In the genomic region with DNA sequence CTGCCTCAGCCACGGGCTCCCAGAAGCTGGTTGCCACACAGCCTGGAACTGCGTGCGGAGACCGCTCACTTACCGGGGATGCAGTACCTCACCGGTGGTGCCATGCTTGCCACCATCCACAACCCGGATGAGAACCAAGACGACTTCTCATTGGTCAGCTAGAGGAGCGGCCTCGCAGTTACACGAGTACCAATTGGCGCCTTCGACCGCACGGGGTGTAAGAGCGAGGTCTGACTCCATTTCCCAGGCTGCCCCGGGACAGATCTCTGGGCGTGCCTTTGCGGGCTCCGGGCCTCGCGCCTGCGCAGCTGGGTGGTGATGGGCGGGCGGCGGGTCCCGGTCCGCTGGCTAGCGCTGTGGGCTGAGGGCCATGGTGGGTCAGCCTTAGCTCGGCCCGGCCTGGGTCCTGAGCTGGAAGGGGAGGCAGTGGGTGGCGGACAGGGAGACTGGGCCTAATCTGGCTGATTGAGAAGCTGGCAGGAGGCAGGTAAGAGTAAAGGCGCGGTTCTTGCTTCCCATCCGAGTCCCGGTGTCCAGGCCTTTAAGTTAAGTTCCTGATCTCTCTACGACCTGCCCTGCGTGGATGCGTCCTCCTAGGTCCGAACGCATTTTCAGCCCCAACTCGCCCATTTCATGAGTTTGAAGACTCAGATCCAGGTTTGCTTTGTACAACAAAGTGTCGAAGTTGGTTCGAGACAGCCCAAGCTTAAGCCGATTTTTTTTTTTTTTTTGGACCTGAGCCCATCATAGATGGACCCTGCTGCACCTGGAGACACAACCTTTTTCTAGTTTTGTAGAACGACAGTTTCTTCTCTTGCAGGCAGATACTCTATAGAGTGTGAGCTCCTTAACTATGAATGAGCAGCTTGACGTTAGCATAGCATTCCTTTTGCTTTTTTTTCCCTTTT, we compare ENCODE assay signal across 8 mouse cellular contexts. TPM values are rescaled to one million over a fixed set of nuclear protein-coding genes. Genes with fewer than 3 reads are reported as not detected.
DNase-seq lines count a peak whose midpoint lies in the region; ATAC-seq and TF ChIP-seq lines count a peak whose summit lies in the region.

Gene Exosc1, minus strand, starts transcription at position 245 of the 908 bp plus-strand sequence.
Gene Zdhhc16, plus strand, starts transcription at position 302 of the 908 bp plus-strand sequence.

- peak; percentile 90 for TF ChIP-seq POLR2A in testis, adult 2 months (IDR thresholded peaks at IDR 0.05; ENCODE audit: control insufficient read depth, low read depth, low read length)

- peak within 1 kb of the TSS; percentile 92 for H3K4me2 ChIP-seq in forebrain, embryonic 12.5 days
- H3K4me2 ChIP-seq in heart, postnatal 0 days (ENCODE audit: low read depth, low read length): peak within 1 kb of the TSS; percentile 97
- H3K4me2 ChIP-seq in liver, embryonic 16.5 days (ENCODE audit: low read depth, low read length): peak within 1 kb of the TSS; percentile 93
- peak within 1 kb of the TSS; percentile 94 for H3K4me2 ChIP-seq in neural tube, embryonic 13.5 days

- peak within 1 kb of the TSS; percentile 5 for H3K27ac ChIP-seq in forebrain, embryonic 12.5 days
- H3K27ac ChIP-seq in heart, postnatal 0 days (ENCODE audit: low read depth): peak within 1 kb of the TSS; percentile 36
- peak within 1 kb of the TSS; percentile 66 for H3K27ac ChIP-seq in liver, embryonic 16.5 days (ENCODE audit: low read length)
- H3K27ac ChIP-seq in neural tube, embryonic 13.5 days (replicated peaks): peak within 1 kb of the TSS; percentile 74
- peak within 1 kb of the TSS; percentile 69 for H3K27ac ChIP-seq in testis, adult 2 months (ENCODE audit: control insufficient read depth, insufficient read depth, low read depth, low read length)

- H3K9me3 ChIP-seq in E14TG2a.4 (ENCODE audit: low read length): no peaks in the 10 kb centered on the region
- H3K9me3 ChIP-seq in forebrain, embryonic 12.5 days: no peaks in the 10 kb centered on the region
- H3K9me3 ChIP-seq in heart, postnatal 0 days (replicated peaks; ENCODE audit: control insufficient read depth, low read length): no peaks in the 10 kb centered on the region
- no peaks in the 10 kb centered on the region for H3K9me3 ChIP-seq in liver, embryonic 16.5 days (replicated peaks; ENCODE audit: control insufficient read depth, low read length)
- H3K9me3 ChIP-seq in neural tube, embryonic 13.5 days: no peaks in the 10 kb centered on the region

- peak; percentile 100 for ATAC-seq in forebrain, embryonic 12.5 days (ENCODE audit: low FRiP score)
- ATAC-seq in heart, postnatal 0 days (ENCODE audit: insufficient read depth, low read depth): peak; percentile 100
- ATAC-seq in liver, embryonic 16.5 days (ENCODE audit: low read depth): peak; percentile 100
- ATAC-seq in neural tube, embryonic 13.5 days (ENCODE audit: low read depth): peak; percentile 100

- no peaks in the 10 kb centered on the region for H3K27me3 ChIP-seq in E14TG2a.4 (ENCODE audit: insufficient read depth, low read length)
- no peaks in the 10 kb centered on the region for H3K27me3 ChIP-seq in forebrain, embryonic 12.5 days
- no peaks in the 10 kb centered on the region for H3K27me3 ChIP-seq in heart, postnatal 0 days (ENCODE audit: control insufficient read depth, insufficient read depth, low read length)
- H3K27me3 ChIP-seq in liver, embryonic 16.5 days (ENCODE audit: control insufficient read depth, insufficient read depth, low read depth, low read length): no peaks in the 10 kb centered on the region
- no peaks in the 10 kb centered on the region for H3K27me3 ChIP-seq in neural tube, embryonic 13.5 days
- H3K27me3 ChIP-seq in testis, adult 2 months (ENCODE audit: control insufficient read depth, insufficient read depth, low read length): no peaks in the 10 kb centered on the region

- TF ChIP-seq CTCF in E14TG2a.4 (conservative IDR thresholded peaks at IDR 0.05; ENCODE audit: low read length): no peak
- no peak for TF ChIP-seq CTCF in heart, postnatal 0 days (IDR thresholded peaks at IDR 0.05; ENCODE audit: low read depth)
- no peak for TF ChIP-seq CTCF in testis, adult 2 months (IDR thresholded peaks at IDR 0.05; ENCODE audit: control insufficient read depth, insufficient read depth, insufficient replicate concordance, low read depth, low read length)

- H3K9ac ChIP-seq in forebrain, embryonic 12.5 days: peak within 1 kb of the TSS; percentile 72
- peak within 1 kb of the TSS; percentile 54 for H3K9ac ChIP-seq in heart, postnatal 0 days (replicated peaks; ENCODE audit: low read depth, low read length)
- peak within 1 kb of the TSS; percentile 85 for H3K9ac ChIP-seq in liver, embryonic 16.5 days (ENCODE audit: low read depth, low read length)
- H3K9ac ChIP-seq in neural tube, embryonic 13.5 days: peak within 1 kb of the TSS; percentile 89

- peak; percentile 98 for DNase-seq in c-Kit-positive CD71-positive TER-119-positive erythroid progenitor cells, embryonic 14.5 days (ENCODE audit: low spot score)
- peak; percentile 98 for DNase-seq in heart, postnatal 0 days (ENCODE audit: low spot score)
- DNase-seq in kidney, postnatal 4 days: peak; percentile 98 to 99

- peaks cover 41% of the 10 kb centered on the region for H3K4me1 ChIP-seq in E14TG2a.4 (replicated peaks; ENCODE audit: low read depth, low read length)
- peaks cover 19% of the 10 kb centered on the region for H3K4me1 ChIP-seq in forebrain, embryonic 12.5 days
- H3K4me1 ChIP-seq in heart, postnatal 0 days (ENCODE audit: control insufficient read depth, insufficient read depth): peaks cover 15% of the 10 kb centered on the region
- peaks cover 18% of the 10 kb centered on the region for H3K4me1 ChIP-seq in liver, embryonic 16.5 days (ENCODE audit: control insufficient read depth, low read depth, low read length)
- peaks cover 25% of the 10 kb centered on the region for H3K4me1 ChIP-seq in neural tube, embryonic 13.5 days (replicated peaks)
- no peaks in the 10 kb centered on the region; the same call in 1 of the 2 replicates for H3K4me1 ChIP-seq in testis, adult 2 months (ENCODE audit: control insufficient read depth, insufficient read depth, low read length)

- WGBS in forebrain, embryonic 12.5 days: under 1% methylated on average over 47 of the region's 47 CpGs
- under 1% methylated on average over 47 of the region's 47 CpGs for WGBS in heart, postnatal 0 days
- under 1% methylated on average over 47 of the region's 47 CpGs for WGBS in liver, embryonic 16.5 days (ENCODE audit: insufficient replicate concordance)
- 1% methylated on average over 47 of the region's 47 CpGs for WGBS in neural tube, embryonic 13.5 days

- H3K36me3 ChIP-seq in E14TG2a.4 (ENCODE audit: insufficient read depth, low read length): peaks cover 62% of the 10 kb centered on the region
- peaks cover 34% of the 10 kb centered on the region for H3K36me3 ChIP-seq in forebrain, embryonic 12.5 days (replicated peaks)
- peaks cover 31% of the 10 kb centered on the region for H3K36me3 ChIP-seq in heart, postnatal 0 days (replicated peaks; ENCODE audit: control insufficient read depth, insufficient read depth, low read length)
- peaks cover 10% of the 10 kb centered on the region for H3K36me3 ChIP-seq in liver, embryonic 16.5 days (ENCODE audit: control insufficient read depth, insufficient read depth)
- H3K36me3 ChIP-seq in neural tube, embryonic 13.5 days: peaks cover 33% of the 10 kb centered on the region
- no peaks in the 10 kb centered on the region for H3K36me3 ChIP-seq in testis, adult 2 months (ENCODE audit: control insufficient read depth, insufficient read depth, low read length)

- peak within 1 kb of the TSS; percentile 100 for H3K4me3 ChIP-seq in E14TG2a.4 (replicated peaks; ENCODE audit: low read length)
- H3K4me3 ChIP-seq in forebrain, embryonic 12.5 days (replicated peaks): peak within 1 kb of the TSS; percentile 80
- H3K4me3 ChIP-seq in heart, postnatal 0 days (ENCODE audit: low read depth, low read length): peak within 1 kb of the TSS; percentile 66
- peak within 1 kb of the TSS; percentile 82 for H3K4me3 ChIP-seq in liver, embryonic 16.5 days (ENCODE audit: low read depth, low read length)
- H3K4me3 ChIP-seq in neural tube, embryonic 13.5 days: peak within 1 kb of the TSS; percentile 96
- peak within 1 kb of the TSS; percentile 89 for H3K4me3 ChIP-seq in testis, adult 2 months (ENCODE audit: control insufficient read depth, low read depth, low read length)

- TF ChIP-seq EP300 in heart, postnatal 0 days (IDR thresholded peaks at IDR 0.05; ENCODE audit: low read depth): no peak

RNA-seq across cellular contexts. Expression of gene Exosc1, which starts in this region (rescaled TPM):
- polyA plus RNA-seq in forebrain, embryonic 12.5 days (2016; fragmentation: Nextera tagmentation; extraction: Ambion mirVana): 77.7 and 83.2 TPM in 2 replicates
- 1.7 and 14.9 TPM in 2 replicates for total RNA-seq in heart, postnatal 0 days (2014; rRNA removed; ENCODE audit: low replicate concordance)
- polyA plus RNA-seq in heart, postnatal 0 days (2015; fragmentation: Nextera tagmentation; extraction: Ambion mirVana): 32.1 and 32.6 TPM in 2 replicates
- 25.4 and 27.3 TPM in 2 replicates for polyA plus RNA-seq in liver, embryonic 16.5 days (2015; fragmentation: Nextera tagmentation; extraction: Ambion mirVana)
- polyA plus RNA-seq in neural tube, embryonic 13.5 days (2015; fragmentation: Nextera tagmentation; extraction: Ambion mirVana): 64.4 and 69.4 TPM in 2 replicates
- 27.5 and 28.5 TPM in 2 replicates for polyA plus RNA-seq in testis, adult 2 months (2012; rRNA removed)

RNA-seq across cellular contexts. Expression of gene Zdhhc16, which starts in this region (rescaled TPM):
- 79.5 and 82.5 TPM in 2 replicates for polyA plus RNA-seq in forebrain, embryonic 12.5 days (2016; fragmentation: Nextera tagmentation; extraction: Ambion mirVana)
- 44.3 and 53.2 TPM in 2 replicates for total RNA-seq in heart, postnatal 0 days (2014; rRNA removed; ENCODE audit: low replicate concordance)
- 37.3 and 38.3 TPM in 2 replicates for polyA plus RNA-seq in heart, postnatal 0 days (2015; fragmentation: Nextera tagmentation; extraction: Ambion mirVana)
- polyA plus RNA-seq in liver, embryonic 16.5 days (2015; fragmentation: Nextera tagmentation; extraction: Ambion mirVana): 32.1 and 32.5 TPM in 2 replicates
- 75.4 and 76.1 TPM in 2 replicates for polyA plus RNA-seq in neural tube, embryonic 13.5 days (2015; fragmentation: Nextera tagmentation; extraction: Ambion mirVana)
- polyA plus RNA-seq in testis, adult 2 months (2012; rRNA removed): 34.8 and 44.9 TPM in 2 replicates

Comparison
In these comparisons a context has a peak if more than half of its experiments do, and no peak if none do; other contexts are left out.
1. Peak in every context shown above with its lines: DNase-seq, ATAC-seq, H3K4me3 ChIP-seq and H3K27ac ChIP-seq.
2. H3K27ac ChIP-seq: peak in every context shown above with its lines; median percentile 74 in neural tube, embryonic 13.5 days; 69 in testis, adult 2 months; 66 in liver, embryonic 16.5 days; 36 in heart, postnatal 0 days; 5 in forebrain, embryonic 12.5 days.